Mouse (Mus musculus): ENCODE results near the gene Kat6b.

Gene Kat6b

GRCm38 (mm10) chr14:21559447-21559846, 78.2 kb downstream of the Kat6b start:
- DNase-seq (ENCODE audit: low read depth, low spot score): no peak

- DNase-seq (ENCODE audit: low read depth, low spot score): no peak
These were observed 79.4 kb downstream of the Kat6b start for GRCm38 (mm10) chr14:21560481-21561209.

GRCm38 (mm10) chr14:21561396-21562065, 80.3 kb downstream of the Kat6b start:
- DNase-seq (ENCODE audit: low read depth, low spot score): no peak

- no peak for DNase-seq (ENCODE audit: low read depth, low spot score)
These were observed 82.4 kb downstream of the Kat6b start for GRCm38 (mm10) chr14:21563584-21564118.

- DNase-seq (ENCODE audit: low read depth, low spot score): no peak
These were observed 84.5 kb downstream of the Kat6b start for GRCm38 (mm10) chr14:21565541-21566353.

GRCm38 (mm10) chr14:21567293-21567984, 86.2 kb downstream of the Kat6b start:
- DNase-seq (ENCODE audit: low read depth, low spot score): no peak

GRCm38 (mm10) chr14:21568821-21569220, 87.6 kb downstream of the Kat6b start:
- no peak for DNase-seq (ENCODE audit: low read depth, low spot score)

- no peak for DNase-seq (ENCODE audit: low read depth, low spot score)
These were observed 93.6 kb downstream of the Kat6b start for GRCm38 (mm10) chr14:21574686-21575309.

- no peak for DNase-seq (ENCODE audit: low read depth, low spot score)
These were observed 95.6 kb downstream of the Kat6b start for GRCm38 (mm10) chr14:21576867-21577266.

GRCm38 (mm10) chr14:21581198-21581597, 100.0 kb downstream of the Kat6b start:
- no peak for DNase-seq (ENCODE audit: low read depth, low spot score)

GRCm38 (mm10) chr14:21582301-21582700, 101.1 kb downstream of the Kat6b start:
- no peak for DNase-seq (ENCODE audit: low read depth, low spot score)

- DNase-seq (ENCODE audit: low read depth, low spot score): no peak
These were observed 101.8 kb downstream of the Kat6b start for GRCm38 (mm10) chr14:21583051-21583450.

- no peak for DNase-seq (ENCODE audit: low read depth, low spot score)
These were observed 102.6 kb downstream of the Kat6b start for GRCm38 (mm10) chr14:21583868-21584267.

- no peak for DNase-seq (ENCODE audit: low read depth, low spot score)
These were observed 103.4 kb downstream of the Kat6b start for GRCm38 (mm10) chr14:21584468-21585135.

GRCm38 (mm10) chr14:21585491-21586251, 104.4 kb downstream of the Kat6b start:
- DNase-seq (ENCODE audit: low read depth, low spot score): no peak

GRCm38 (mm10) chr14:21586481-21587118, 105.4 kb downstream of the Kat6b start:
- DNase-seq (ENCODE audit: low read depth, low spot score): no peak

- no peak for DNase-seq (ENCODE audit: low read depth, low spot score)
These were observed 106.7 kb downstream of the Kat6b start for GRCm38 (mm10) chr14:21587931-21588330.

GRCm38 (mm10) chr14:21589620-21590019, 108.4 kb downstream of the Kat6b start:
- DNase-seq (ENCODE audit: low read depth, low spot score): no peak

GRCm38 (mm10) chr14:21590205-21590604, 109.0 kb downstream of the Kat6b start:
- DNase-seq (ENCODE audit: low read depth, low spot score): no peak
